Mouse (Mus musculus) forebrain, embryonic 14.5 days (tissue): ENCODE measurements around the gene Scnm1. TPM values are rescaled to one million over a fixed set of nuclear protein-coding genes. Genes with fewer than 3 reads are reported as not detected.
A peak's percentile ranks its signal among the peaks of the same experiment; 100 is the strongest.

ENCODE experiments used
- ATAC-seq: fragments of 200-750 bp; cut with Nextera tagmentation; 2 replicates; pipeline ENCODE4 v1.8.0; 2017; ENCODE audit warnings: mild to moderate bottlenecking, moderate library complexity
- DNase-seq: peaks from one replicate; pipeline ENCODE4 v3.0.0-alpha.2; 2015; ENCODE audit warnings: low spot score
- H3K27ac ChIP-seq: fragments of 300-500 bp; sonication (generic); 2 replicates; pipeline ENCODE4 v1.5.1; 2014; ENCODE audit warnings: low read depth, mild to moderate bottlenecking, control low read depth, low read length, moderate library complexity
- H3K27me3 ChIP-seq: fragments of 300-500 bp; sonication (generic); replicated peaks from 2 replicates; pipeline ENCODE4 v1.6.1; 2014; ENCODE audit warnings: low read length, control low read depth, mixed read lengths; ENCODE audit not compliant: control insufficient read depth, insufficient read depth
- H3K36me3 ChIP-seq: fragments of 300-500 bp; sonication (generic); 2 replicates; pipeline ENCODE4 v1.6.1; 2014; ENCODE audit warnings: low read length, control low read depth; ENCODE audit not compliant: control insufficient read depth, insufficient read depth
- H3K4me1 ChIP-seq: fragments of 300-500 bp; sonication (generic); 2 replicates; pipeline ENCODE4 v1.6.1; 2014; ENCODE audit warnings: antibody characterized with exemption, low read length, control low read depth; ENCODE audit not compliant: control insufficient read depth, insufficient read depth
- H3K4me2 ChIP-seq: fragments of 300-500 bp; sonication (generic); 2 replicates; pipeline ENCODE4 v1.6.1; 2014; ENCODE audit warnings: mild to moderate bottlenecking, control low read depth, low read length
- H3K4me3 ChIP-seq: fragments of 300-500 bp; sonication (generic); 2 replicates; pipeline ENCODE4 v1.5.1; 2014; ENCODE audit warnings: low read depth, low read length, control low read depth
- H3K9ac ChIP-seq: fragments of 300-500 bp; sonication (generic); 2 replicates; pipeline ENCODE4 v1.6.1; 2014; ENCODE audit warnings: mild to moderate bottlenecking, low read length, control low read depth, moderate library complexity
- H3K9me3 ChIP-seq: fragments of 300-500 bp; sonication (generic); replicated peaks from 2 replicates; pipeline ENCODE4 v1.6.1; 2016; ENCODE audit warnings: low read length, control low read depth, mixed read lengths; ENCODE audit not compliant: control insufficient read depth
- WGBS: fragments of 180-500 bp; shearing (Covaris S2); extraction: QIAGEN DNeasy Blood & Tissue Kit; methylation state at CpG from one replicate; pipeline ENCODE4 v1.1.7; 2014; 5-methylcytosine and 5-hydroxymethylcytosine counted together
- polyA plus RNA-seq: library from polyadenylated mRNA; unstranded; fragments of >200 nt; fragmentation: Nextera tagmentation; extraction: Ambion mirVana; gene quantifications from 2 replicates; pipeline ENCODE4 v1.2.1, GENCODE M21; 2014

The Scnm1 gene
- polyA plus RNA-seq, 1 experiment from 2014 or later: 107 TPM

GRCm38 (mm10) chr3:95172526-95173255, 38.9 kb upstream of the Scnm1 start:
- H3K4me3 ChIP-seq: no peak overlapping the region
- peak; percentile 16 for ATAC-seq
- H3K27me3 ChIP-seq: peaks cover 42% of the 10 kb centered on the region
- H3K27ac ChIP-seq: no peak overlapping the region
- 15% methylated on average over 83 of the region's 84 CpGs for WGBS
- no peaks in the 10 kb centered on the region for H3K9me3 ChIP-seq
- H3K9ac ChIP-seq: no peak overlapping the region; the same call in 1 of the 2 replicates
- no peak overlapping the region for H3K4me2 ChIP-seq
- no peak for DNase-seq
- peaks cover 7% of the 10 kb centered on the region; the same call in 1 of the 2 replicates for H3K4me1 ChIP-seq
- peaks cover 63% of the 10 kb centered on the region for H3K36me3 ChIP-seq

DNA sequence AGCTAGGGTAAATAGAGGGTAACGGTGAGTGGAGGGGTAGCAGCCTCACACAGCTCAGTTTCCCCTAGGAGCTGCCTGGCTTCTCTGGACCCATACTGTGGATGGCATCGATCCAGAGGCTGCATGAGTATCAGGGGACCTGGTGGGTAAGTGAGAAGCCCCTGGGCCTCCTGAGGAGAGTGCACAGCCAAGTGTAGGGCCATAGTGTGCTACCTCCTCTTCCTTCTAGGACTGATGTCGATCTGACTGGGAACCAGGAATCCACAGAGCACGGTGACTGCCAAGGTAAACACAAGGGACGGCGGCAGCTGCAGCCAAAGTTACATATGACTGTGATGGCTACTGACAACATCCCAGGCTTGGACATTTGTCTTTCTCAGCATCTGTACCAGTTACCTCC, 37.3 kb upstream of the Scnm1 start:
- Histone ChIP-seq H3K4me1 (peaks cover 7% of the 10 kb centered on the region; the same call in 1 of the 2 replicates), H3K4me3 (no peak overlapping the region), H3K27me3 (peaks cover 42% of the 10 kb centered on the region), H3K9me3 (no peaks in the 10 kb centered on the region), H3K4me2 (no peak overlapping the region), H3K36me3 (peaks cover 79% of the 10 kb centered on the region), H3K9ac (no peak overlapping the region), H3K27ac (no peak overlapping the region)
- ATAC-seq: no peak
- DNase-seq: no peak
- WGBS: 91% methylated on average over 6 of the region's 6 CpGs

- Histone ChIP-seq H3K9me3 (no peaks in the 10 kb centered on the region), H3K9ac (no peak overlapping the region), H3K4me1 (peaks cover 7% of the 10 kb centered on the region; the same call in 1 of the 2 replicates), H3K4me3 (no peak overlapping the region), H3K4me2 (no peak overlapping the region), H3K36me3 (peaks cover 90% of the 10 kb centered on the region), H3K27ac (no peak overlapping the region), H3K27me3 (peaks cover 42% of the 10 kb centered on the region)
- DNase-seq (no peak), ATAC-seq (no peak)
- 84% methylated on average over 10 of the region's 10 CpGs for WGBS
Measured at GRCm38 (mm10) chr3:95169996-95170395, 36.2 kb upstream of the Scnm1 start.

- H3K9me3 ChIP-seq: no peaks in the 10 kb centered on the region
- 83% methylated on average over 5 of the region's 5 CpGs for WGBS
- no peak overlapping the region for H3K4me2 ChIP-seq
- H3K36me3 ChIP-seq: peaks cover 56% of the 10 kb centered on the region
- no peak overlapping the region for H3K9ac ChIP-seq
- peaks cover 21% of the 10 kb centered on the region for H3K4me1 ChIP-seq
- H3K27me3 ChIP-seq: peaks cover under 1% of the 10 kb centered on the region; the same call in 1 of the 2 replicates
- H3K27ac ChIP-seq: no peak overlapping the region
- no peak for ATAC-seq
- no peak overlapping the region for H3K4me3 ChIP-seq
- DNase-seq: no peak
Measured at GRCm38 (mm10) chr3:95164840-95165239, 31.0 kb upstream of the Scnm1 start.

- H3K4me1 ChIP-seq: peaks cover 24% of the 10 kb centered on the region
- ATAC-seq: no peak
- H3K9ac ChIP-seq: no peak overlapping the region
- WGBS: 93% methylated on average over 5 of the region's 5 CpGs
- no peak overlapping the region for H3K27ac ChIP-seq
- H3K27me3 ChIP-seq: no peaks in the 10 kb centered on the region
- peaks cover 49% of the 10 kb centered on the region for H3K36me3 ChIP-seq
- no peak for DNase-seq
- H3K4me2 ChIP-seq: peak overlapping the region; percentile 77; the same call in 1 of the 2 replicates
- no peak overlapping the region for H3K4me3 ChIP-seq
- no peaks in the 10 kb centered on the region for H3K9me3 ChIP-seq
Measured at GRCm38 (mm10) chr3:95164256-95164550, 30.4 kb upstream of the Scnm1 start.

DNA sequence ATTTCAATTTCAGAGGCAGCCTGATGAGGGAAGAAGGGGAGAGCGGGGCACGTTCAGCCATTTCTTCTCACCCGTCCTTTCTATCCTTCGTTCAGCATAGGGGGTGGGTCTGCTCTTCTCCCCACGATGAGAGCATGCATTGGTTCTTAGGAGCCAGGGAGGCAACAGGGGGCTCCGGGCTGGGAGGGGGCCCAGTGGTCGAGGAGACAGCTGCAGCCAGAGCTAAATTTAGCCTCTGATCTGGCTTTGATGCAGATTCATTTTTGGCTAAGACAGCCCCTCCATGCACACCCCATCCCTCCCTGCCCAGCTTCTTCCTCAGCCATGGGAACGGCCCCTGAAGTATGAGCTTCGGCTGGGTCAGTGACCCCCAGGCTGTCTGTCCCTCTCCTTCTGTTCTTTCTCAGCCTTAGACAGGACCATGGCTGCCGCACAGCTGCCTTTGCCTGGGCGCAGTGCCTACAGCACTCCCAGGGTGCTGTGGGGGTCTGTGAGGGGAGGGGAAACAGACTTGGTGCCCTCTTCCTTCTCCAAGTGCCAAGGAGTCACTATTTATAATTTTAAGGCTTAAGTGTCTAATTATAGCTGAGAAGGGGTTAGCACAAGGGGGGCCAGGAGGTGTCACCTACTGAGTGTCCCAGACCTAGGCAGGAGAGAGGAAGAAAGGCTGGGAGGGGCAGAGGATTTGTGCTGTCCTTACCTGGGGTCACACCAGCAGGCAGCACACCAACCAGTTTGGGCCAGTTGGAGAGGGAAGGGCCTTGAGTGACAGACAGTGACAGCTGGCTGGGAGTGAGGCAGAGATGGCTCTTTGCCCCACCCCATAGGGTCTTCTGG, 29.8 kb upstream of the Scnm1 start:
- Histone ChIP-seq H3K27me3 (no peaks in the 10 kb centered on the region), H3K9me3 (no peaks in the 10 kb centered on the region), H3K4me2 (peak overlapping the region; percentile 77), H3K36me3 (peaks cover 44% of the 10 kb centered on the region), H3K9ac (no peak overlapping the region), H3K4me1 (peaks cover 24% of the 10 kb centered on the region), H3K27ac (no peak overlapping the region), H3K4me3 (0 out of 2 replicates have a peak overlapping the region, but pooled peaks have one; percentile 85)
- no peak for DNase-seq
- WGBS: 64% methylated on average over 11 of the region's 11 CpGs
- no peak for ATAC-seq

DNA sequence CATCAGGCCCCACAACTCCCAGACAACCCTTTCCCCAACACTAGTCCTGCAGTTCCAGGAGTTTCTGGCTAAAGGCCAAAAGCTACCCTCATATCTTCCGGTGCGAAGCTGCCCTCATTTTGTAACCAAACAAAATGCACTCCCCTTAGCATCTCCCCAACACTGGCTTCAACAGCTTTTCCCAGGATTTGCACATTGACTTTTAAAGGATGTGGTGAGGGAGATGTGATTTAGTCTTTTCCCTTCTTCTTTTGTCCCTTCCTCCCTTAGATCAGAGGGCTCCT, 28.5 kb upstream of the Scnm1 start:
- no peak for ATAC-seq
- H3K4me3 ChIP-seq: peak overlapping the region; percentile 85
- WGBS: 13% methylated on average over 2 of the region's 2 CpGs
- no peaks in the 10 kb centered on the region for H3K9me3 ChIP-seq
- H3K27me3 ChIP-seq: no peaks in the 10 kb centered on the region
- peaks cover 24% of the 10 kb centered on the region for H3K4me1 ChIP-seq
- H3K36me3 ChIP-seq: peaks cover 30% of the 10 kb centered on the region
- peak overlapping the region; percentile 77 for H3K4me2 ChIP-seq
- peak overlapping the region; percentile 72; the same call in 1 of the 2 replicates for H3K27ac ChIP-seq
- DNase-seq: no peak
- H3K9ac ChIP-seq: peak overlapping the region; percentile 90

DNA sequence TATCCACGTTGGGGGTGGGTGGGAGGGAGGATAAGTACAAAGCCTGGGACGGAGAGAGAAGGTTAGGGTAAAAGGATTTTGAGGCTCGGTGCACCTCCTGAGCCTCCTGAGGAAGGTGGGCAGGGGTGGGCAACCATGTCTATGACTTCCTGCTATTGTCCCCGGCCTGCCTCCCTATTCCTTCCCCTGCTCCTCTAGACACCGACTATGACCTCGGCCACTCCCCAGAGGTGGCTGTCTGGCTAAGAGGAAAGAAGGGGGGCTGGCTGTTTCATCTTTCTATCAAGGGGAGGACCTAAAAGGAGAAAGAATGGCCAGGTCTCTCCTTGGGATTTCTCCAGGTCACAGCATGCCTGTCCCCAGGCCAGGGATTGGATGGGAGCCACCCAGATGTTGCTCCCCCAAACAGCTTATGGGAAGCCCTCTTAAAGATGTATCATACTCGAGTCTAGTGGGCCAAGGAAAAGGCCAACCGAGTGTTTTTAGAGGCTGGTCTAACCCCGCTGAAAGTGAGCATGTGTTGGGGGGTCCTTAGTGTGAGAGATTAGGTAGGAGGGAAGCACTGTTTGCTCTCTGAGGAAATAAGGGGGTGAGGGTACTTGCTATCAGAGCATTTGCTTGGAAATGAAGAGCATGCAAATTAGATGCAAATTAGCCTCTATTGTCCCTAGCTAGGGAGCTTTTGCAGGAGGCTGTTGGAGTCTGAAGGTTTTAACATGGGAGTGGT, 28.0 kb upstream of the Scnm1 start:
- no peaks in the 10 kb centered on the region for H3K27me3 ChIP-seq
- 4% methylated on average over 9 of the region's 9 CpGs for WGBS
- peak overlapping the region; percentile 72 for H3K27ac ChIP-seq
- peak overlapping the region; percentile 90 for H3K9ac ChIP-seq
- H3K36me3 ChIP-seq: peaks cover 25% of the 10 kb centered on the region
- peak overlapping the region; percentile 85 for H3K4me3 ChIP-seq
- H3K4me1 ChIP-seq: peaks cover 24% of the 10 kb centered on the region
- peak; percentile 66 for DNase-seq
- H3K4me2 ChIP-seq: peak overlapping the region; percentile 77
- ATAC-seq: peak; percentile 4; the same call in 1 of the 2 replicates
- no peaks in the 10 kb centered on the region for H3K9me3 ChIP-seq
